Comparison of ENCODE assay signal across 8 mouse cellular contexts in genomic region chr1:184731091-184731640, GRCm38 (mm10). TPM values are rescaled to one million over a fixed set of nuclear protein-coding genes. Genes with fewer than 3 reads are reported as not detected.
A peak's percentile ranks its signal among the peaks of the same experiment; 100 is the strongest.
DNase-seq lines count a peak whose midpoint lies in the region; ATAC-seq and TF ChIP-seq lines count a peak whose summit lies in the region.

No protein-coding gene starts in this region.

- no peak for DNase-seq in heart, postnatal 36 days
- no peak for DNase-seq in liver, embryonic 13.5 days
- DNase-seq in cerebellum, adult 11-12 months = no peak
- DNase-seq in gastrocnemius, adult 8-10 months (ENCODE audit: low spot score in 2 of 2) = no peak
- no peak for DNase-seq in left cerebral cortex, adult 11 months (ENCODE audit: low spot score)

- H3K27me3 ChIP-seq in heart, embryonic 11.5 days (ENCODE audit: control insufficient read depth, insufficient read depth, low read length) = peaks cover 80% of the 10 kb centered on the region
- H3K27me3 ChIP-seq in C2C12 (ENCODE audit: control insufficient read depth, insufficient read depth, insufficient read length) = no peaks in the 10 kb centered on the region
- peaks cover 98% of the 10 kb centered on the region for H3K27me3 ChIP-seq in forebrain, embryonic 12.5 days
- peaks cover 100% of the 10 kb centered on the region for H3K27me3 ChIP-seq in liver, embryonic 13.5 days

- H3K9me3 ChIP-seq in heart, embryonic 11.5 days (replicated peaks; ENCODE audit: control insufficient read depth, low read length) = no peaks in the 10 kb centered on the region
- H3K9me3 ChIP-seq in forebrain, embryonic 12.5 days = no peaks in the 10 kb centered on the region
- no peaks in the 10 kb centered on the region for H3K9me3 ChIP-seq in liver, embryonic 13.5 days (replicated peaks)

- H3ac ChIP-seq in C2C12 (ENCODE audit: control insufficient read depth, insufficient read length, low read depth) = peak overlapping the region; percentile 91

- WGBS in heart, embryonic 11.5 days (ENCODE audit: insufficient replicate concordance) = 4% methylated on average over 18 of the region's 18 CpGs
- 2% methylated on average over 18 of the region's 18 CpGs for WGBS in forebrain, embryonic 12.5 days
- WGBS in liver, embryonic 13.5 days (ENCODE audit: insufficient replicate concordance) = 12% methylated on average over 18 of the region's 18 CpGs

- H3K27ac ChIP-seq in heart, embryonic 11.5 days (ENCODE audit: low read depth, low read length) = no peak overlapping the region
- no peak overlapping the region for H3K27ac ChIP-seq in forebrain, embryonic 12.5 days
- peak overlapping the region; percentile 83 for H3K27ac ChIP-seq in liver, embryonic 13.5 days

- ATAC-seq in heart, embryonic 11.5 days (replicated peaks; ENCODE audit: insufficient number of reproducible peaks, low FRiP score, low TSS enrichment) = no peak
- no peak for ATAC-seq in forebrain, embryonic 12.5 days (ENCODE audit: low FRiP score)
- no peak for ATAC-seq in liver, embryonic 13.5 days (ENCODE audit: low read depth)

- intact Hi-C loops in heart, postnatal 36 days (cut with DNase I) = no loop called here

- peak overlapping the region; percentile 68 for H3K4me3 ChIP-seq in heart, embryonic 11.5 days (ENCODE audit: low read depth, low read length)
- peak overlapping the region; percentile 80 for H3K4me3 ChIP-seq in C2C12 (ENCODE audit: insufficient read depth, poor library complexity, severe bottlenecking)
- peak overlapping the region; percentile 52 for H3K4me3 ChIP-seq in forebrain, embryonic 12.5 days (replicated peaks)
- peak overlapping the region; percentile 71 for H3K4me3 ChIP-seq in liver, embryonic 13.5 days (replicated peaks)

- H3K79me2 ChIP-seq in C2C12 (ENCODE audit: control insufficient read depth, insufficient read depth) = peaks cover 46% of the 10 kb centered on the region

- H3K4me2 ChIP-seq in heart, embryonic 11.5 days = peak overlapping the region; percentile 98
- H3K4me2 ChIP-seq in forebrain, embryonic 12.5 days = peak overlapping the region; percentile 91
- peak overlapping the region; percentile 94 for H3K4me2 ChIP-seq in liver, embryonic 13.5 days

- TF ChIP-seq CTCF in C2C12 (IDR thresholded peaks at IDR 0.05; ENCODE audit: control insufficient read depth, insufficient read depth, insufficient read length) = no peak

- peaks cover 7% of the 10 kb centered on the region; the same call in 1 of the 2 replicates for H3K4me1 ChIP-seq in heart, embryonic 11.5 days (ENCODE audit: control insufficient read depth, insufficient read depth, low read length)
- H3K4me1 ChIP-seq in forebrain, embryonic 12.5 days = peaks cover 26% of the 10 kb centered on the region
- H3K4me1 ChIP-seq in liver, embryonic 13.5 days (replicated peaks) = peaks cover 41% of the 10 kb centered on the region

- H3K36me3 ChIP-seq in heart, embryonic 11.5 days (ENCODE audit: control insufficient read depth, insufficient read depth, low read length) = no peaks in the 10 kb centered on the region
- H3K36me3 ChIP-seq in C2C12 (ENCODE audit: control insufficient read depth, insufficient read depth) = peaks cover 48% of the 10 kb centered on the region
- H3K36me3 ChIP-seq in forebrain, embryonic 12.5 days (replicated peaks) = no peaks in the 10 kb centered on the region
- H3K36me3 ChIP-seq in liver, embryonic 13.5 days = peaks cover 6% of the 10 kb centered on the region; the same call in 1 of the 2 replicates

- peak overlapping the region; percentile 74; the same call in 1 of the 2 replicates for H3K9ac ChIP-seq in heart, embryonic 11.5 days (ENCODE audit: low read depth, low read length)
- H3K9ac ChIP-seq in forebrain, embryonic 12.5 days = peak overlapping the region; percentile 58
- peak overlapping the region; percentile 77 for H3K9ac ChIP-seq in liver, embryonic 13.5 days

- H3K79me3 ChIP-seq in C2C12 (ENCODE audit: low read depth) = peaks cover 35% of the 10 kb centered on the region

TF ChIP-seq in C2C12, 6 proteins besides CTCF, POLR2A, EP300 and RAD21:
- TF ChIP-seq FOSL1 (IDR thresholded peaks at IDR 0.05; ENCODE audit: insufficient read depth, low read length, poor library complexity, severe bottlenecking) (no peak), CEBPB (IDR thresholded peaks at IDR 0.05; ENCODE audit: low read depth) (no peak), MAX (IDR thresholded peaks at IDR 0.05) (no peak), MYOG (IDR thresholded peaks at IDR 0.05; ENCODE audit: control insufficient read depth, extremely low read depth, insufficient read length) (no peak), MYOD1 (IDR thresholded peaks at IDR 0.05; ENCODE audit: control insufficient read depth, insufficient read length, low read depth) (no peak), USF1 (IDR thresholded peaks at IDR 0.05; ENCODE audit: low read depth) (no peak)

RNA-seq across cellular contexts. Expression of gene Hlx, which starts 1.3 kb away (rescaled TPM):
- 5.0 and 7.0 TPM in 2 replicates for polyA plus RNA-seq in heart, embryonic 11.5 days (2014; fragmentation: Nextera tagmentation; extraction: Ambion mirVana)
- 10 to 100 TPM in 1 of 2 experiments, 1 to 10 TPM in 1; 9.9 to 14.5 TPM for total RNA-seq in heart, postnatal 36 days (2021)
- polyA plus RNA-seq in C2C12 (2012; fragmentation: generic; extraction: Trizol) = 34.7 TPM
- 2.7 and 3.1 TPM in 2 replicates for polyA plus RNA-seq in forebrain, embryonic 12.5 days (2016; fragmentation: Nextera tagmentation; extraction: Ambion mirVana)
- polyA plus RNA-seq in liver, embryonic 13.5 days (2015; fragmentation: Nextera tagmentation; extraction: Ambion mirVana) = 8.8 and 9.9 TPM in 2 replicates
- total RNA-seq in gastrocnemius, adult 8-10 months (2022) = 10 to 100 TPM in 2 of 4 experiments, 1 to 10 TPM in 2; 5.9 to 12.1 (median 10.1) TPM
